Mouse (Mus musculus) kidney, adult 18-20 months (tissue): ENCODE results near the gene Myt1l.

ENCODE experiments used
- DNase-seq: peaks from one replicate; pipeline ENCODE4 v3.0.0; 2021

Myt1l gene

DNA sequence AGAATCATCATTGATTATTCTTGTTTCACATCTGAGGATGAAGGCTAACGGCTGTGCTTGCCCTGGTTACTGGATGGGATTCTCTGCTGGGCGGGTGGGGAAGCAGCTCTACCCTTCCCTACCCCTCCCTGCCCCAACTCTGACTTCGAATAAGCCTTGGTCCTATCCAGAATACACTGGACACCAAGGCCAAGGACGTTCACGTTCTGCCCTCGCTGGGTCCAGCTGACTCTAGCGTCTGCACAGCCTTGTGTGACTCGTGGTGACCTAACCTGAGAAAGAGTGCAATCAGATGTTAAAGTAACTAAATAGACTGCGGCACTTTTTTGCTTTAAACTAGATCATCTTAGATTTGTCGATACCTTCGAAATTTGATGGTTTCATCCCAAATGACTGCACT lies 393.3 kb downstream of the Myt1l start:
- no peak for DNase-seq

DNA sequence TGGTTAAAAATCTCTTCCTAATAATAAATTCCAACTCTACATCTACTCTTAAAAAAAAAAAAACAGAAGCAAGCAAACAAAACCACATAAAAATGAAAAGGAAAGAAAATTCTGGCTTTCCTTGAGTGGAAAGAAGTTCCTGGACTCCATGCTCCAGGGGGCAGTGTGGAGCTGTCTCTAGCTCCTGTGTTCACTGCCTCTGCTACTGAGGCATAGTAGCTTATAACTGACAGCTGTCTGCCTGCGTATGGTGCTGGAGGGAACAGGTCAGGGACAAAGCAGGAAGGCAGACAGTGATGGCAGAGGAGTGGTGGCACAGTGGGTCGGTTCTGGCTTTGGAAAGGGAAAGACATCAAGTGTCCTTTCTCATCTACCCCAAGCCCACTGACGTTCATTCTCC lies 398.7 kb downstream of the Myt1l start:
- peak; percentile 67 for DNase-seq

DNA sequence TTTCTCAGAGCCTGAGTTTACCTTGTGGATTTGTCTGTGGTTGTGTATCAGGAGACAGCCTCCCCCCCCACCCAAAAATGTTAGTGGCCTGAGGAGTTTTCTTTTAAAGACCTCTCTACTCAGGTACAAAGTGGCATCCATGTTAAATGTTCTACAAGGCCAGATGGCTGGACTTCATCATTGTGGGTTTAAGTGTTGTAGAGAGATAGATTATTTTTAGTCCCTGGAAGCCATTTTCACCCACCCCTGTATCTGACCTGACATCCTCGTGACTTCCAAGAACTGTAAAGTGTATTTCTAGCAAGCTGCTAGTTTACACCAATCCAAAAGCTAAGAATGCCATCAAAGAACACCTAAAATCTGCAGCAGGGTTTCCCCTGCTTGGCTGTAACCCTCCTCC lies 402.4 kb downstream of the Myt1l start:
- no peak for DNase-seq

DNA sequence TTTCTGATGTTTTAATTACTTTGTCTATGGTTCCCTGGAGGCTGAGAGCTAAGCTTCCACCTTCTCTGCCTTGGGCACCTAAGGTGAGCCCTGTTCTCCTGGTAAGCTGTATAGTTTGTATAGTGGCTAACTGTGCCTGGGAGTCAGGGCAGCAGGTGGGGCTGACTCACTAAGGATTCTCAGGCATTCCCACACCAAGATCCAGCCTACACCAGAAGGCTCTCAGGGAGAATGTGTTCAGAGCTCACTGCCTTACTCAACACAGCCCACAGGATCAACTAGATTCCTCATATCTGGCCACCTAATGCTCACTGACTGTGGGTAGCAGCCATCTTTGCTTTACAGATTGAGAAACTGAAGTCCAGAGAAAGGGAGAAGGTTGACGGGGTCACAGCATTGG lies 404.8 kb downstream of the Myt1l start:
- DNase-seq = no peak

DNA sequence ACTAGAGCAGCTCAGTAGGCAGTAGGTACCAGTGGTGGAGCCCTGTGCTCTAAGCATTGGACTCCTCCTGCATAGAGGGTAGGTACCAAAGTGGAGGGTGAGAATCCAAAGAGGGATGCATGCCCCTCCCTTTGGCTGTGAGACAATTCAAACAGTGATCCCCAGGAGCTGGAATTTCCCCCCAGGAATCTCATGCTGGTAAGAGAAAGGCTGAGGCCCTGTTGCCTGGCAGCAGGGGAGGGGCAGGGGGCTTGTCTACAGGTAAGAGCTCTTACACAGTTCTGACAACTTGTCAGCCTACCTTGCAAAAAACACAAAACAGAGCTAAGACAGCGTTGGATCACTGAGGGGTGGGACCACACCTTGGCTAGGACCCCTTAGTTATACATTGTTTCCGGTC lies 405.3 kb downstream of the Myt1l start:
- DNase-seq = no peak

DNA sequence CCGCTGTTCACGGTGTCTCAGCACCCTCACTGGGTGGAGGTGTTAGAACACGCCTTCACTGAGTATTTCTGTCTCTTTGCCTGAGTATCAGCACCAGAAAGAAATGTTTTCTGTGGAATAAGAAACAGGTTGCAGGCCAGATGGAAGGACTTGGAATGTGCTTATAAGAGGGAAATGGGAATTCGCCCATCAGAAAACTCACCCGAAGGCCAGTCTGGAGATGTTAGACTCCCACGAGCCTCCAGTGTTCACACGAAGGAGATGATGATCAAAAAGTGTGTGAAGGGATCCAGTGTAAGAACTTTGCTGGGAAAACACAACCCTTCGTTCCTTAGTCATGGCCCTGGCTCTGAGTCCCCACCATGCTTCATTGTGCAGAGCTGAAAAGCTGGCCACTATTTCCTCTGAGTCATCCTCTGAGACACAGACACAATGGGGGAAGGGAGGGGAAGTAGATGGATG lies 406.0 kb downstream of the Myt1l start:
- no peak for DNase-seq

DNA sequence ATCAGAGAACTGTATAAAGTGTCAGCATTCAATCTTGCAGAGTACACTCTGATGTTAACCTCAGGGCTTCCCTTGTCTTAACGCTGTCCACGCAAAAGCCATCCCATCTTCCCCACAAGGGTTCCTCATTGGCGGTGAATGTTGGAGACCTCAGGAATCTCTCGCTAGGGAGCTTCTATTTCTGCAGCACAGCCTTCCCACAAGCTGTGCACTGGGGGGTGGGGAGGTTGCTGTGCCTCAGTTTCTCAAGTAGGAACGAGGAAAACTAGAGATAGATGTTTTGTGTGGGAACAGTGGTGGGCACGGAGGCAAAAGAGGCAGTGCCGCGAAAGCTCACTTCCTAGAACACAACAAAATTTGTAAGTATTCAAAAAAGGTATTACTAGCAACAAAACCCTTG lies 409.1 kb downstream of the Myt1l start, which contains the start of gene Pxdn:
Gene Pxdn, plus strand, starts transcription at position 301 of the 400 bp plus-strand sequence.
- no peak for DNase-seq

DNA sequence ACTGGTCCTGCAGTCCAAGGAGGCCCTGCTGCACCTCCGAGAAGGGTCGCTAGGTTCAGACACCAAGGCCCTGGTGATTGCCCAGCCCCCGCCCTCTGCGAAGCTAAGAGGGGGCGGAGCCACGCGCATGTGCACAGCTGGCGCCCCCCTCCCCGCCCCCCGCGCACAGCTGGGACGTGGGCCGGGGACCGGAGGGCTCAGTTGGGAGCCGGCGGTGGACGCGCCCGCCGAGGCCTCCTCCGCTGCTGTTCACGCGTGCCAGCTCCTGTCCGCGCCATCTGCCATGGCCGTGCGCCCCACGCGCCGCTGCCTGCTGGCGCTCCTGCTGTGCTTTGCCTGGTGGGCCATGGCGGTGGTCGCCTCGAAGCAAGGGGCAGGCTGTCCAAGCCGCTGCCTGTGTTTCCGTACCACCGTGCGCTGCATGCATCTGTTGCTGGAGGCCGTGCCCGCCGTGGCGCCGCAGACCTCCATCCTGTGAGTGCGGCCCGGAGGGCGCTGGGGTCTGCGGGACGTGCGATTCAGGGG lies 409.7 kb downstream of the Myt1l start:
- peak; percentile 56 for DNase-seq

DNA sequence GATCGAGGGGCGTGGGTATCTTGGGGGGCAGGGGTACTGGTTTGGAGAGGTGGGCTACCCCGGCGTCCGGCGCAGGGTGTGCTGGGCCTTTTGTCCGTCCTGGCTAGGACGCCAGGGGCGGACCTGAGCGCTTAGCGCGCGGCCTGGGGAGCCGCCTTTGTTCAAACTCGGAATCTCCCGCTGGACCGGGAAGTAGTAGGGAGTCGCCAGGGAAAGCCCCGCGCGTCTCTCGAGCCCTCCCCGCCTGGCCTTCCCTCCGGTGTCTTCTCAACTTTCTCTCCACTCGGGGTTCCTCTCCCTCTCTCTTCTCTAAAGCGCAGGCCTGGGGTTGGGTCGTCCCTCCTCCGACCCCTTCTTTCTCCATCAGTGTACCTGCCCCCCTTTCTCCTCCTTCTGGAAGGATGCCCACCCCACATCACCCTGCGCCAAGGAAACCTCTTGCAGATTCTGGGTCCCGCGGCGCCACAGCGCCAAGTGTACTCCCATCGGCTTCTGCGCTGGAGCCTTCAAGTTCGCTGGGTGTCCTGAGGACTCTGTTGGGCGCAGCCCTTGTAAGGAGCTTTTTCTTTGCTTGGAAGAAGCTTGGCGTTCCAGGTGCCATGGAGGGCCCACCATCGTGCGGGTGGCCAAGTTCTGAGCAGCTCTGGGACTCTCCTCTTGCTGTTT lies 410.3 kb downstream of the Myt1l start:
- peak; percentile 61 for DNase-seq

DNA sequence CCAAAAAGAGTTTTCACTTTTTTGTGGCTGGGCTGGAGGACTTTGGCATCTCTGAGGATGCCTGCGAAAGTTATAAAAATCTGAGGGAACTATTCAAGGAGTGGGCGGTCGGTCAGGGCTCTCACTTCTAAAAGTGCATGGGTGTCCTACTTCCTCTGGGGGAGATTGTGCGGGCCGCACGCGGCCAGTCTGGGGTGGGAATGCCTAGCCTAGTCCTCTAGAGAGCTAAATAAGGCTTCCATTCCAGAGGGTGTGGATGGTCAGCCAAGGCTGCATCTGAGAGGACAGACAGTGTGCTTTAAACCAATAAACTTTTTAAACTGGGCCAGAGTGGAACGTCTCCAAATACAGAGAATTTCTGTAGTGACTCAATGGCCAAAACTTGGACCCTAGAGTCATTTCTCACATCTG lies 411.1 kb downstream of the Myt1l start:
- DNase-seq = no peak

DNA sequence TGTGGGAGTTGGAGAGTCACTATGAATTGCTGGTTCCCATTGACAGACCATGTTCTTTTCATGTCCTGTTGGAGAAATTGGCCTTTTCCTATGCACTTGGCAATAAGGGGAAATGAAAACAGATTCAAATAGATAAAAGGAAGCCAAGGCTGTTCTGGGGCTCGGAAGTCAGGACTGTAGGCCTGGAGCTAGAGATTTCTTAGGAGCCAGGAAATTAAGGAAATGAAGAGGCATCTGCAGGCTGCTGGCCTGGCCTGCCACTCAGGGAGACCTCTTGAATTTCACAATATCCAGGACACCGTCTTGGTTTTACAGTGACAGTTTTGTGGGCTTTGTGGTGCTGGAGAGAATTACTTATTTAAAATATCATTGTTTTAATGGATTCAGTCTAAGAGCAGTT lies 414.3 kb downstream of the Myt1l start:
- DNase-seq = no peak

DNA sequence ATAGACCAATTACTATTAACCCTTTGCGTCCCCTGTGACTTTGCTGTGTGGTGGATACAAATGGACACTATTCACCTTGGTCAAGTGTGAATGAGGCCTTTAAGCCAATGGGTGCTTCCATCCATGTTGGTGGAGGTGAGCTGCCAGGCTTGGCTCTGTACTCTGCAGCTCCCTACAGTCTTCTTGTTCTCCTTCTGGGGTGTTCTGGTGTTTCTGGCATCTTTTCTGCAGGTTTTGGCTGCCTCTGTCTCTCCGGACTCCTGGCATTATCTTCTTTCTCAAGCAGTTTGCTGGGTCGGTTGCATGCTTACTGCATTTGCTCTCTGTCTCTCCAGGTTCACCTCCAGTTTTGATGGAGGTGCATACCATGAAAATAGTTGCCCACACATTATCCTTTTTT lies 416.5 kb downstream of the Myt1l start:
- DNase-seq = no peak

DNA sequence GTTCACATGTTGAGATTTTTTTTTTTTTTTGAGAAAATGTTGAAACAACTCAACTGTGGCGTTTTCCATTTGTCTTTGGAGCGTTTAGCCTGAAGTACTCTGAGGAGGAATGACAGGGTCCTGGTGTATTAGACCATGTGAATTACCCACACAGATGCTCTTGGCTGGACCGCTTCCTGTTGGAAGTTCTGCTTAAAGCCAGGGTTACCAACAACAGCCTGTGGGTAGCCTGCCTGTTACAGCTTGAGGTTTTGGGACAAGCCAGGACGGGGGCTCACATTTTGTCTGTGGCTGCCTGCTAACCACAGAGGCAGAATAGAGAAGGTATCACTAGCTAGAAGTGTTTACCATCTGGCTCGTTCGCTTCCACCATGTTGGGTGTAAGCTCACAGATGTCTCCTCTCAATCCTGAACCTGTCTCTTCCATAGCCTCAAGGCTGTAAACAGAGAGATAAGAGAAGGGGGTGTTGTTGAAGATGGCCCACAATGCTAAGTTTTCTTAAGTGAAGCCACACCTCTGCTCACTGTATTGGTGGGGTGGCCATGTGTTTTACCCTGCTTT lies 417.1 kb downstream of the Myt1l start:
- no peak for DNase-seq

DNA sequence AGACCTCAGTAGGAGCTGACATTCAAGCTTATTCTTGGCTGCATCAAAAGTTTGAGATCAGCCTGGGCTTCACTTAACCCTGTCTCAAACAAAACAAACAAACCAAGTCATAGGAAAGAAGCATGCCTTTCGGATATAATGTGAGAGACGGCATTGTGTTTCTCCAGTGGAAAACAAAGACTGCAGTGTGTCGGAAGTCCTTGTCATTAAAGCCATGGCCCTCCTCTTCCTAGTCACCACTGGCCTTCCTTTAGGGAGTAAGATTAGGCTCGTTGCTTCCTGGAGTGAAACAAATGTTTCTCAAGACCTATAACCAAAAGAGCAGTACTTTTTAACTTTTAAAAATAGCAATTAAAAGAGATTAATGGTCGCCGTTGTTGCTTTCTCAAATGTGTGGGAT lies 422.9 kb downstream of the Myt1l start:
- no peak for DNase-seq

DNA sequence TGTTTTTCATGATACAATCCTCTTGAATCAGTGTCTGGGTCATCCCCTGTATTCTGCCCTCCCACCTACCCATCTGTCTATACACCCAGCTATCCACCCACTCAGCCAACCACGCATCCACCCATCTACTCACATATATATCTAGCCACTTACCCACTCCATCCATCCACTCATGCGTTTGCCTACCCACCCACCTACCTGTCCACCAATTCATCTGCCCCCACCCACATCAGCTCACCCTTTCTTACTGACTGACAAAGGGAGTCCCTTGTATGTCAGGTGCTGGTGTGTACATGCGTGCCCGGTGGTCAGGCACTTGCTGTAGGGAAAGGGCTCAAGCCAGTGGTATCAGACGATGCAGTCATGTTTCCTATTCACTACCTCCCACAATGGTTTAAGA lies 423.3 kb downstream of the Myt1l start:
- no peak for DNase-seq

DNA sequence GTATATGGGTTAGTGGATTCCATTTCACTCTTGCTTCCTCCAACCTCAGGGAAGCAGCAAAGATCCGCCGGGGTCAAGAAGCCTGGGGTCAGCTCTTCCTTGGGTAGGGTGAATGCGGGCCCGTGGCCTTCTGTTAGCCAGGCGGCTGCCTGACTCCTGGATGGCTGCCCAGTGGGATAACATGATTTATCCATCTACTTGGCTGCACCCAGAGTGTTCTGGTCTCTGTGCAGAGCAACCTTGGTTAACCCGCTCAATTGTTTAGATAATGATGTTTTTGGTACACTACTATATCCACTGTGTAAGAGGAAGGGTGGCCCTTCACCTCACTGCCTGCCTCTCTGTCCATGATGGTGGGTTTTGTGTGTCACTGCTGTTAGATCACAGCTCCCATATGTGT lies 423.9 kb downstream of the Myt1l start:
- DNase-seq = peak; percentile 69

DNA sequence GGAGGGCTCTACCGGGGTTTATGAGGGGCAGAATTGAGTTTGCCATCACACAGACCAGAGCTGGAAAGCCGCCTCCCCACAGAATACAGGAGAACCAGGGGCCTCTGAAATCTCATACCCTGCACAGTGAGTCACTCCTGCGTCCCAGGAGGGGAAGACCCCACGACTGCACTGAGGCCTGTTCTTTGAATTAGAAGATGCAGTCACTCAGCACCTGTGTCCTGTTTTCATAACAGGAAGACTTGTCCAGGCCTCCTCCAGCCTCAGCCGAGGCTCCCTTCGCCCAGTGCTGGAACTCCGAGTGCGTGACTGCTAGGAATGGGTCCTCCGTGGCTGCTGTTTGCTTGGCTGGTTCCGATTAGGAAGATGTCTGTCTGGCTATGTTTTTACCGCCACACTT lies 425.8 kb downstream of the Myt1l start:
- no peak for DNase-seq

DNA sequence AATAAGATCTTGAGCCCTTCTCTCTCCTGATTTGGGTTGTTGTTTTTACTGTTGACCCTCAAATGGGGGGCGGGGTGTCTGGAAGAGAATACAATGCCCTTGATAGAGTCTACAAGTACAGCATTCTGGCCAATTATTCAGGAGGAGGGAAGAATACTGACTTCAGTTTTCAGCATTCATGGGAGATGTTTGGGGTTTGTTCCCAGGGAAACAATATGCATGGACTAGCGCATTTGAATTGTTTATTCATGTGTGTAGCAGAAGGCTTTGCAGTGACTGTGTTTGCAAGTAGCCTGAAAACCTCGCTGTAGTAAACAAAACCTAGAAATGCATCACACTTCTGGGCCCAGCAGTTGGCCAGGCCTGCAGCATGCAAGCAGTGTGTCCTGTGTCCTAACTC lies 426.3 kb downstream of the Myt1l start:
- DNase-seq = no peak

DNA sequence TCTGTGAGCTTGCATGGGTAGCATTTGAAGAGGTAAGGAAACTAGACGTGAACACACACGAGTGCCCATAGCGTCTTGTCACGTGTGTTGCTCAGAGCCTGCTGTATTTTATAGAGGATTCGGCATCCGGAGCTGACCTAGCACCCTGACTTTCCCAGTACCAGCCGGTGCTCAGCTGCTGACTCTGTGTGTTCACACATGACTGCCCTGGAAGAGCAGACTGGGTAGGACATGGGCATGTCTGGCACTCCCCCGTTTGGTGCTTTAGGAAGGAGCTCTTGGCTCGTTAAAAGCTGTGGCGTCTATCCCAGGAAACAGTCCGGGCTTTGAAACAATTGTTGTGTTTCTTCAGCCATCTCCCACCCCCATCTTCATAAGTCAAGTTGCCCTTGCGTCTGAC lies 428.8 kb downstream of the Myt1l start:
- peak; percentile 59 for DNase-seq

DNA sequence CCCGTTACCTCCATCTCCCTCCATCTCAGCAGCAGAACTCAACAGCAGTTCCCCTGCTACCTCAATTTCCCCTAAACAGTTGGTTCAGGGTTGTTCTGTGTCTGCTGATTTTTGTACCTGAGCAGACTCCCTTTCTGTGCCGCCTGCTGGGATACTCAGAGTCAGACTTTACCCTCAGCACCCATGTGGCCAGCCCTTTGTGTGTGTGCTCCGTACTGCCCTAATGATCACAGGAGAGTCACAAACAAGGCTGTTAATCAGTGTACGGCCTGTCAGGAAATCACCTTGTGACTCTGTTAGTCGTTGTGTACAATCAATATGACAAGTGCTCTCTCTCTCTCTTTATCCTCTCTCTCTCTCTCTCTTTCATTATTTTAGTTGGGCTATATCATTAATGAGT lies 430.5 kb downstream of the Myt1l start:
- peak; percentile 50 for DNase-seq

DNA sequence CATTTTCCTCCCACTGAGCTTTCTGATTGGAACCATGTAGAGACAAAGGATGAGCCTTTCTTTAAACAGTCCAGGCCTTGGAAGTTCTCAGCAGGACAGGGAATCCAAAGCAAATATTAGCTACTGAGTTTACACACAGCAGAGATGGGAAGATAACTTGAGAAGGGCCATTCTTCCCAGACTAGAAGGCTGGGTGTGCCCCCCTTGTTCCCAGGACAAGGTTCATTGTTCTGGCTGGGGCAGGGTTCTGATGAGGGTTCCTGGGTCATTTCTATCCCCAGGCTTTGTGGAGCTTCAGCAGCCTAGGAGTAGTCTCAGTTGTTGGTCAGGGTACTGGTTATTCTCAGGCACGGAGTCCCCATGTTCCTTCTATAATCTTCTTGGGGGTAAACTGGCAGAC lies 432.9 kb downstream of the Myt1l start:
- no peak for DNase-seq

DNA sequence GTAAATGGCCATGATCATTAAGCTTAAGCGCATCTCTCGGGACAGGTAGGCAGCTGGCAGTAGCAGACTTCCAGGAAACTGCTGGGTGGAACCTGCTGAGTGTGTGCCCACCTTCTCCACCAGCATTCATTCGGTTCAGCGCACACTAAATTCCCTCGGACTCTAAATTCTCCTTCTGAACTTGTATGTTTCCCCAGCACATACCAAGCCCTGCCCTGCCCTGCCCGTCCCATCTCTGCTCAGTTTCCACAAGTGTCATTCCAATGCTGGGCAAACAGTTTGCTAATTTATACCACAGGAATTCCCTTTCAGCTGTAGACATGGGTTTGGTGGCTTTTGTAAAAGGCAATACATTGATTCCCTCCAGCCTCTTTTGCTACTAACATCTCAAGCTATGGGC lies 436.8 kb downstream of the Myt1l start:
- no peak for DNase-seq

DNA sequence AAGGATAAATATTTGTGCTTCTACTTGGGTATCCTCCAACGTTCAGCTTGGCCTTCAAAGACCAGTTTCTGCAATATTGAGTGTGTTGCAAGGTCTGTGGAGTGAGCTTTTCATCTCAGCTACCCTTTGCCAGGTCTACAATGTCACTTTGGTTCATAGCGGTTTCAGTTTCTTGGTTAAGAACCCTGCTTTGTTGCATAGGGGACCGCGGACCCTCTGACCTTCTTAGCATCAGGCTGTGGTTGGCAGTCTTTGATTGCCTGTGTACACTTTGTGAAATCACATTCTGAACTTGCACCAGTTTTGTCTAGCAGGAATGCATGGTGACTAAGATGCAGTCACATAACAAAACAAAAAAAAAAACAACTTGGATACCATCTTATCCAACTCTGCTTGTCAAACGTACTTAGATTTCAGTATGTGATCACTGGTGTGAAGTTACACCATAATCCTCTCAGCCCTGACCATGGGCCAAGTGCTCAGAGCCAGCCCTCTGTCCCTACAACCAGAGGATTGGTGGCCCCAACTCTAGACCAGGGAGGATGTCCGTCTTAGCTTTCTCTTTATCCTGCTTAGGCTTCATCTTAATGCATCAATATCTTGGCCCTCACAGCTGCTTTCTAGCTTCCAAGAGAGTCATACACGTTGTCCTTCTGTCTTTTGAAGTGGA lies 443.7 kb downstream of the Myt1l start:
- no peak for DNase-seq

DNA sequence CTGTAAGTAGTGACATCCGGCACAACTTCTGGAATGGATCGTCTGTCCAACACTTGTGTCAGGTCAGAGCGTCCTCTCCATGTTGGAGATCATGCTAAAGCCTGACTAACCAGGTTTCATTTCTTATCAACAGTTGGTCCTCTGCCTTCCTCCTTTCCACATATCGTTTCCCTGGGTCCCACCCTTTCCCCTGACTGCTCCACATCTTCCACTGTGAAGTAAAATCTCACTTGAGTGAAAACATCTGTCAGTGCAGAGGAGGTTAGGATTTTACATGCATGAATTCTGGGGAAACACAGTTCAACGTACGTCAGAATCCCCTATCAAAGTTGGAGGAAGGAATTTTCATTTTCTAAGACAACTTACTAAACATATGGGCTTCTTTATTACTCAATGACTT lies 444.3 kb downstream of the Myt1l start:
- DNase-seq = no peak
